Mouse (Mus musculus): ENCODE measurements around the gene Hist2h2aa1.

Gene Hist2h2aa1

GRCm38 (mm10) chr3:96255926-96256593 lies 10.8 kb downstream of the Hist2h2aa1 start:
- DNase-seq, result no peak

- DNase-seq, result no peak
These were observed 11.9 kb downstream of the Hist2h2aa1 start for GRCm38 (mm10) chr3:96257190-96257589.

- no peak for DNase-seq
These were observed 14.9 kb downstream of the Hist2h2aa1 start for GRCm38 (mm10) chr3:96260220-96260619.

- DNase-seq, result no peak
These were observed 16.3 kb downstream of the Hist2h2aa1 start for GRCm38 (mm10) chr3:96261623-96262022.

GRCm38 (mm10) chr3:96262216-96262875 lies 17.0 kb downstream of the Hist2h2aa1 start:
- DNase-seq, result peak; percentile 88 to 91

- DNase-seq, result peak; percentile 95 to 98
These were observed 17.8 kb downstream of the Hist2h2aa1 start, which contains the start of gene Hist2h4 for GRCm38 (mm10) chr3:96262979-96263550. Hist2h4 (minus strand) TSS chr3:96263311.

GRCm38 (mm10) chr3:96263558-96264403 lies 18.5 kb downstream of the Hist2h2aa1 start:
- peak; percentile 61 to 66 for DNase-seq

GRCm38 (mm10) chr3:96264404-96264949 lies 19.2 kb downstream of the Hist2h2aa1 start:
- DNase-seq, result no peak

- DNase-seq, result no peak
These were observed 20.9 kb downstream of the Hist2h2aa1 start for GRCm38 (mm10) chr3:96266132-96266710.

- DNase-seq, result no peak
These were observed 22.2 kb downstream of the Hist2h2aa1 start for GRCm38 (mm10) chr3:96267541-96267940.

- peak; percentile 85 to 88 for DNase-seq
These were observed 22.9 kb downstream of the Hist2h2aa1 start, which contains the start of gene Hist2h3b for GRCm38 (mm10) chr3:96268051-96268775. Hist2h3b (plus strand) TSS chr3:96268654.

GRCm38 (mm10) chr3:96268776-96269378 lies 23.6 kb downstream of the Hist2h2aa1 start:
- DNase-seq, result peak; percentile 38 to 52

GRCm38 (mm10) chr3:96269511-96270474 lies 24.5 kb downstream of the Hist2h2aa1 start, which contains the start of gene Hist2h2bb:
Hist2h2bb (plus strand) TSS chr3:96269752.
- DNase-seq, result peak; percentile 91 to 94

GRCm38 (mm10) chr3:96273591-96274465 lies 28.5 kb downstream of the Hist2h2aa1 start:
- DNase-seq, result no peak

- peak in 1 of 2 experiments; percentile 61 for DNase-seq
These were observed 32.1 kb downstream of the Hist2h2aa1 start for GRCm38 (mm10) chr3:96277428-96277799.

- DNase-seq, result peak; percentile 89 to 91
These were observed 32.7 kb downstream of the Hist2h2aa1 start for GRCm38 (mm10) chr3:96277800-96278624.

GRCm38 (mm10) chr3:96280660-96281059 lies 35.4 kb downstream of the Hist2h2aa1 start:
- no peak for DNase-seq

GRCm38 (mm10) chr3:96284457-96284856 lies 39.2 kb downstream of the Hist2h2aa1 start:
- no peak for DNase-seq

All from cerebellum, postnatal 25 days (tissue).